Mouse (Mus musculus) intestine, embryonic 14.5 days (tissue): ENCODE measurements around the gene Brsk1. TPM values are rescaled to one million over a fixed set of nuclear protein-coding genes. Genes with fewer than 3 reads are reported as not detected.

ENCODE experiments used
- ATAC-seq: fragments of 200-750 bp; cut with Nextera tagmentation; replicated peaks from 2 replicates; pipeline ENCODE4 v1.8.0; 2017; ENCODE audit warnings: low read depth, moderate number of reproducible peaks, moderate TSS enrichment, moderate library complexity; ENCODE audit not compliant: low FRiP score, low TSS enrichment
- DNase-seq: peaks from one replicate; pipeline ENCODE4 v3.0.0-alpha.2; 2018; ENCODE audit warnings: low spot score
- H3K27ac ChIP-seq: fragments of 300-500 bp; sonication (generic); 2 replicates; pipeline ENCODE4 v1.5.1; 2014; ENCODE audit warnings: low read depth, mild to moderate bottlenecking, control low read depth
- H3K27me3 ChIP-seq: fragments of 300-500 bp; sonication (generic); replicated peaks from 2 replicates; pipeline ENCODE4 v1.6.1; 2014; ENCODE audit warnings: low read length, control low read depth; ENCODE audit not compliant: control insufficient read depth, insufficient read depth
- H3K36me3 ChIP-seq: fragments of 300-500 bp; sonication (generic); 2 replicates; pipeline ENCODE4 v1.6.1; 2014; ENCODE audit warnings: low read length, control low read depth; ENCODE audit not compliant: control insufficient read depth, insufficient read depth
- H3K4me1 ChIP-seq: fragments of 300-500 bp; sonication (generic); replicated peaks from 2 replicates; pipeline ENCODE4 v1.6.1; 2014; ENCODE audit warnings: low read length, control low read depth, mixed read lengths; ENCODE audit not compliant: control insufficient read depth, insufficient read depth
- H3K4me2 ChIP-seq: fragments of 300-500 bp; sonication (generic); 2 replicates; pipeline ENCODE4 v1.6.1; 2014; ENCODE audit warnings: low read length
- H3K4me3 ChIP-seq: fragments of 300-500 bp; sonication (generic); 2 replicates; pipeline ENCODE4 v1.5.1; 2014; ENCODE audit warnings: low read depth, low read length, control low read depth, mixed read lengths
- H3K9ac ChIP-seq: fragments of 300-500 bp; sonication (generic); 2 replicates; pipeline ENCODE4 v1.6.1; 2014; ENCODE audit warnings: mild to moderate bottlenecking, low read length
- H3K9me3 ChIP-seq: fragments of 300-500 bp; sonication (generic); 2 replicates; pipeline ENCODE4 v1.6.1; 2016; ENCODE audit warnings: low read length, control low read depth; ENCODE audit not compliant: control insufficient read depth
- WGBS: fragments of 180-500 bp; shearing (Covaris S2); extraction: QIAGEN DNeasy Blood & Tissue Kit; methylation state at CpG from one replicate; pipeline ENCODE4 v1.1.7; 2014; 5-methylcytosine and 5-hydroxymethylcytosine counted together
- polyA plus RNA-seq: library from polyadenylated mRNA; unstranded; fragments of >200 nt; fragmentation: Nextera tagmentation; extraction: Ambion mirVana; gene quantifications from 2 replicates; pipeline ENCODE4 v1.2.1, GENCODE M21; 2014

The Brsk1 gene
- polyA plus RNA-seq, 1 experiment from 2014 or later = 1.7 TPM

DNA sequence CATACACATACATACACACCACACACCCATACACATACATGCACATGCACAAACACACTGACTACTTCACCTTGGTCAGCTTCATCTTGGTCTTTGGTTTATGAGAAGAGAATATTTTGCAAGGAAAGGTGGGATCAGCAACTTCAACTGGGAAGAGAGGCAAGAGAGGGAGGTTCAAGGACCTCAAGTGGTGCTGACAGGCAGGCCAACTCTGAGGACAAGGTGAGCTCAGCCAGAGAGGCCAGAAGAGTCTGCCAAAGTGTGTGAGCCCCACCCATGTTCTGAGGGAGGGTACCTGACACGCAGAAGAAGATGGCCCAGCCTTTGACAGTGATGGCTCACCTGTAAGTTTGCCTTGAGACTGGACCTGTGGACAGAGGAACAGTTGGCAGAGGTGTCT lies 69.3 kb downstream of the Brsk1 start:
- H3K9ac ChIP-seq = no peak overlapping the region
- H3K4me1 ChIP-seq = 0 out of 2 replicates have a peak, but pooled peaks cover under 1% of the 10 kb centered on the region
- H3K4me3 ChIP-seq = no peak overlapping the region
- 50% methylated on average over 1 of the region's 1 CpGs for WGBS
- ATAC-seq (no peak), DNase-seq (no peak)
- no peak overlapping the region for H3K27ac ChIP-seq
- H3K36me3 ChIP-seq = no peaks in the 10 kb centered on the region
- no peaks in the 10 kb centered on the region for H3K9me3 ChIP-seq
- H3K27me3 ChIP-seq = no peaks in the 10 kb centered on the region
- H3K4me2 ChIP-seq = no peak overlapping the region

DNA sequence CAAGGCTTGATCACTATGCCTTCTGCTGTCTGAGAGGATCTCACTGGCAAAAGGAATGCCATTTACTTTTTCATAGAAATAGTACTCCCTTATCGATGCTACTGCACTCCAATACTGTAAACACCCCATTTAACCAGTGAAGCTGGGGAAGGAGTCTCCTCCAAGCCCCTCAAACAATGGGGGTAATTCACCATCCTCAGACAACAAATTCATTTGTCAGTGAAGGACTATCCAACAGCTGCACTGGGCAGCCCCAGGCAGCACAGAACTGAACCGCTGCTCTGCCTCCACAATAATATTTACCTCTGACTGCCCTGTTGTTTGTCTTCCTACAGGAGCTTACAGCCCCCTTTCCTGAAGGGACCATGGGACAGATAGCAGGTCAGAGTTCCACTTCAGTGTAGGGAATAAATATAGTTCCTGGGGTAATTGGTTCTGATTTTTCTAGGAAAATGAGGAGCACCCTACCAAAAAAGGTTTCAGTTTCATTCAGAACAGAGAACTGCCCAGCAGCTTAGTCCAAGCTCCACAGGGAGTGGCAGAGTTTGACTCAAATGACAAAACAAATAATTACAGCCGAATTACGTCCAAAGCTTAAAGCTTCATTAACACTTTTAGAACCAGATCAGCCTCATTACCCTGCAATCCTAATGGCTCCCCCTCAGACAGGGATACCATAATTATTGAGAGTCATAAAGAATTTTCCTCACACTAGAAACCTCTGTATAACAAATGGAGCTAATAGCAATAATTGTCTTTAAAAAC lies 74.7 kb downstream of the Brsk1 start:
- H3K4me2 ChIP-seq = no peak overlapping the region
- H3K4me3 ChIP-seq = no peak overlapping the region

More for the DNA sequence above, 74.7 kb downstream of the Brsk1 start:
- Histone ChIP-seq H3K27ac (no peak overlapping the region), H3K4me1 (0 out of 2 replicates have a peak, but pooled peaks cover 2% of the 10 kb centered on the region), H3K27me3 (no peaks in the 10 kb centered on the region), H3K9ac (no peak overlapping the region), H3K9me3 (no peaks in the 10 kb centered on the region), H3K36me3 (no peaks in the 10 kb centered on the region)
- no peak for DNase-seq
- WGBS = 17% methylated on average over 4 of the region's 4 CpGs
- ATAC-seq = no peak

Other genes with a start within 250 kb of the Brsk1 start
- 34.5 and 38.3 TPM in 2 replicates for gene Rdh13, start 245.0 kb upstream of the Brsk1 start, polyA plus RNA-seq
- gene Eps8l1, start 229.9 kb upstream of the Brsk1 start, polyA plus RNA-seq = 1.7 and 5.2 TPM in 2 replicates
- 53.4 and 58.7 TPM in 2 replicates for gene Ppp1r12c, start 188.9 kb upstream of the Brsk1 start, polyA plus RNA-seq
- gene Tnnt1, start 174.2 kb upstream of the Brsk1 start, polyA plus RNA-seq = 18.6 and 21.1 TPM in 2 replicates
- gene Tnni3, start 166.4 kb upstream of the Brsk1 start, polyA plus RNA-seq = 1.5 and 1.7 TPM in 2 replicates
- 0.57 and 0.77 TPM in 2 replicates for gene Dnaaf3, start 158.2 kb upstream of the Brsk1 start, polyA plus RNA-seq
- gene Syt5, start 143.1 kb upstream of the Brsk1 start, polyA plus RNA-seq = 5.6 and 6.7 TPM in 2 replicates
- gene Ptprh, start 86.6 kb upstream of the Brsk1 start, polyA plus RNA-seq = not detected in 2 replicates
- gene Tmem86b, start 59.2 kb upstream of the Brsk1 start, polyA plus RNA-seq = 2.5 and 3.8 TPM in 2 replicates
- 7.3 and 8.5 TPM in 2 replicates for gene Ppp6r1, start 31.6 kb upstream of the Brsk1 start, polyA plus RNA-seq
- gene Hspbp1, start 5.5 kb upstream of the Brsk1 start, polyA plus RNA-seq = 102 and 105 TPM in 2 replicates
- gene Tmem150b, start 34.6 kb downstream of the Brsk1 start, polyA plus RNA-seq = 0.66 and 0.85 TPM in 2 replicates
- gene Kmt5c, start 49.5 kb downstream of the Brsk1 start, polyA plus RNA-seq = 63.6 and 66.9 TPM in 2 replicates
- gene Cox6b2, start 62.5 kb downstream of the Brsk1 start, polyA plus RNA-seq = 54.1 and 61.8 TPM in 2 replicates
- not detected in 2 replicates for gene Fam71e2, start 80.7 kb downstream of the Brsk1 start, polyA plus RNA-seq
- gene Il11, start 92.3 kb downstream of the Brsk1 start, polyA plus RNA-seq = 0.28 TPM in 1 of 2 replicates, not detected in the other
- 0.52 TPM in 1 of 2 replicates, not detected in the other for gene Tmem190, start 92.3 kb downstream of the Brsk1 start, polyA plus RNA-seq
- gene Tmem238, start 99.1 kb downstream of the Brsk1 start, polyA plus RNA-seq = 14.5 and 24.3 TPM in 2 replicates
- gene Rpl28, start 102.3 kb downstream of the Brsk1 start, polyA plus RNA-seq = 293 and 321 TPM in 2 replicates
- gene Ube2s, start 122.0 kb downstream of the Brsk1 start, polyA plus RNA-seq = 354 and 371 TPM in 2 replicates
- gene Shisa7, start 154.1 kb downstream of the Brsk1 start, polyA plus RNA-seq = 0.30 and 0.42 TPM in 2 replicates
- gene Isoc2b, start 179.7 kb downstream of the Brsk1 start, polyA plus RNA-seq = 6.3 and 8.9 TPM in 2 replicates
- 0.96 and 1.0 TPM in 2 replicates for gene Isoc2a, start 186.5 kb downstream of the Brsk1 start, polyA plus RNA-seq
- not detected in 2 replicates for gene Gm36210, start 215.9 kb downstream of the Brsk1 start, polyA plus RNA-seq
- gene Zfp628, start 224.6 kb downstream of the Brsk1 start, polyA plus RNA-seq = 3.3 and 4.0 TPM in 2 replicates
- gene Nat14, start 231.4 kb downstream of the Brsk1 start, polyA plus RNA-seq = 3.1 and 3.3 TPM in 2 replicates
- 3.7 and 4.0 TPM in 2 replicates for gene Ssc5d, start 235.2 kb downstream of the Brsk1 start, polyA plus RNA-seq